Mouse (Mus musculus) lung, postnatal 10 days (tissue): ENCODE results near the gene Rplp0.
"Not testable (repeated sequence)": the region's sequence is repeated elsewhere in the genome, so short reads cannot be mapped to it uniquely, and the experiment has no call there.

Experiments
- DNase-seq: peaks from one replicate; pipeline ENCODE4 v3.0.0; 2021

The Rplp0 gene

GRCm38 (mm10) chr5:115559237-115560101 is at the start of gene Rplp0:
Gene Rplp0 (plus strand): TSS chr5:115559467.
- DNase-seq, result peak; percentile 100

- peak; percentile 54 for DNase-seq
These were observed 49.2 kb upstream of the Rplp0 start for GRCm38 (mm10) chr5:115509790-115510689.

GRCm38 (mm10) chr5:115512375-115512774 is 46.9 kb upstream of the Rplp0 start:
- DNase-seq, result no peak

GRCm38 (mm10) chr5:115513246-115513645 is 46.0 kb upstream of the Rplp0 start:
- DNase-seq, result no peak

- DNase-seq, result no peak
These were observed 45.5 kb upstream of the Rplp0 start for GRCm38 (mm10) chr5:115513721-115514120.

- DNase-seq, result no peak
These were observed 44.9 kb upstream of the Rplp0 start for GRCm38 (mm10) chr5:115514346-115514745.

- peak; percentile 88 for DNase-seq
These were observed 44.2 kb upstream of the Rplp0 start for GRCm38 (mm10) chr5:115514896-115515587.

- DNase-seq, result peak; percentile 80
These were observed 43.0 kb upstream of the Rplp0 start for GRCm38 (mm10) chr5:115516081-115516907.

GRCm38 (mm10) chr5:115516908-115517307 is 42.4 kb upstream of the Rplp0 start:
- DNase-seq, result no peak

- DNase-seq, result no peak
These were observed 41.8 kb upstream of the Rplp0 start for GRCm38 (mm10) chr5:115517501-115517900.

GRCm38 (mm10) chr5:115518214-115518613 is 41.1 kb upstream of the Rplp0 start:
- DNase-seq, result not testable (repeated sequence)

- peak; percentile 56 for DNase-seq
These were observed 38.9 kb upstream of the Rplp0 start for GRCm38 (mm10) chr5:115520325-115520869.

GRCm38 (mm10) chr5:115521553-115522461 is 37.5 kb upstream of the Rplp0 start:
- DNase-seq, result peak; percentile 83

GRCm38 (mm10) chr5:115522531-115522930 is 36.7 kb upstream of the Rplp0 start:
- no peak for DNase-seq

GRCm38 (mm10) chr5:115522981-115523499 is 36.2 kb upstream of the Rplp0 start:
- DNase-seq, result no peak

GRCm38 (mm10) chr5:115523971-115524370 is 35.3 kb upstream of the Rplp0 start:
- peak; percentile 73 for DNase-seq

GRCm38 (mm10) chr5:115524471-115524870 is 34.8 kb upstream of the Rplp0 start:
- DNase-seq, result no peak

- DNase-seq, result no peak
These were observed 33.9 kb upstream of the Rplp0 start for GRCm38 (mm10) chr5:115525416-115525815.

- DNase-seq, result peak; percentile 46
These were observed 33.3 kb upstream of the Rplp0 start for GRCm38 (mm10) chr5:115525943-115526342.

GRCm38 (mm10) chr5:115526456-115527202 is 32.6 kb upstream of the Rplp0 start:
- no peak for DNase-seq
